Mouse (Mus musculus): ENCODE results near the gene Lrrn2.

The Lrrn2 gene

DNA sequence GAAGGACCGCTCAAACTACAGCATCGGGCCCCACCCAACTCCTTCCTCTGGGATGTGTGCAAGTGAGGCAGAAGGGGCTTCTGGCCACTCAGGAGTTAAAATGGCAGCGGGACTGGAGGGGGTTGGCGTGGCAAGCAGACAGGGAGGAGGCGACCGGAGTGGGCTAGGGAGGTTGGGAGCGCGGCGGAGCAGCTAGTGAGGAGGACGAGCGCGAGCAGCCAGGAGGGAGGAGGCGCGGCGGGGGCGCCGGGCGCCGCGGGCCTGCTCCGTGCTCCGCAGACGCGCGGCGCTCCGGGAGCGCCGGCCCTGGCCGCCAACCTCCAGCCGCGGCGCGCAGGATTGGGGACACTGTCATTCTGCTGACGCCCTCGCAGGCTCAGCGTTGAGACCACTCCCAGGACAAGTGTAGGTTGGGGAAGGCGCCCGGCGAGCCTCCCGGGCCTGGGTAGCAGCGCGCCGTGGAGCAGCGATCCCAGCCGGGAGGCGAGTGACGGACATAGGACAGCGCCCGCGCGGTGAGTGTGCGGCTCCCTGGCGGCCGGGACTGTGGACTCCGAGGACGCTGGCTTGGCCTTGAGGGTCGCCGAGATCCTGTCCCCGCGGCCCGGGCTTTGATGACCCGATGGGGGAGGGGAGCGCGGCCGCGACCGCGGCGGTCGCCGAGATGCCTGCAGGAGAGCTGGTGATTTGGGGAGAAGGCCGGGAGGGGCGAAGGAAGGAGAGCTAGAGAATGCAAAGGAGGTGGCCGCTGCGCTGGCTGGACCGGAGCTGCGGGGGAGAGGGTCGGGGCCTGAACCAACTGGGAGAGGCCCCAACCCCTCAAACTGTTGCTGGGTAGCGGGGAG lies at the start of gene Lrrn2:
Lrrn2 (plus strand) TSS at position 113 of the 845 bp plus-strand sequence.
- DNase-seq, result no peak

DNA sequence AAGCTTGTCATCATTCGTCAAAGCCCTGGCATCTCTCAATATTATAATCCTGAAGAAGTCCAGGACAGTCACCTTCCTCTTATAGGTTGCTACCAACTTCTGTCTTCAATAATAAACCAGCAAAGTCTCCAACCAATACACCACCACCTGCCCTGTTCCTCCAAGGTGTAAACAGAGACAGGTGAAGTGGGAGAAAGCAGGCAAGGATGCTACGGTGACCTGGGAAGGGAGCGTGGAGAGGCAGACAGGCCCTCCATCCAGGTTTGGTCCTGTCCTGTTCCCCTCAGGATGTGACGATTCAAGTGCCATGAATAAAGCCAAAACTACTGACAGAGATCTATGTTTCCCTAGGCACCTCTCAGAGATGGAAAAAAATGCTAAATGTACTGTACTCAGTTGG lies 48.1 kb upstream of the Lrrn2 start:
- no peak for DNase-seq

DNA sequence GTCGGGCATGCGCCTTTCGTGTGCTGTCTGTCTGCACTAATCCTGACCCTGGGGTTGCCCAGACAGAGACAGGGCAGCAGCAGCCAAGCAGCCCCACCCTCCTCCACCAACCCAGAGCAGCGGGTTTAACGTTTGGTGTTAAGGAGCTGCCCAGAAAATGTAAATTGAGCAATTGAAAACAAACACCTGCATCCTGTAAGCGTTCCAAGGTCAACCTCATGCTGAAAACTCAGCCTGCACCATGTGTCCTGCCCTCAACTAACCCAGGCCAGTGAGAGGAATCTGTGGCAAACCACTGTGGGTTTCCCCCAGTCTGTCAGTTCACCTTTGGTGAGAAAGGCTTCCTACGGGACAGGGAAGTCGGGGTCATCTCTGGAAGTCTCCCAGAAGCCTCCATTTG lies 46.0 kb upstream of the Lrrn2 start:
- DNase-seq, result no peak

DNA sequence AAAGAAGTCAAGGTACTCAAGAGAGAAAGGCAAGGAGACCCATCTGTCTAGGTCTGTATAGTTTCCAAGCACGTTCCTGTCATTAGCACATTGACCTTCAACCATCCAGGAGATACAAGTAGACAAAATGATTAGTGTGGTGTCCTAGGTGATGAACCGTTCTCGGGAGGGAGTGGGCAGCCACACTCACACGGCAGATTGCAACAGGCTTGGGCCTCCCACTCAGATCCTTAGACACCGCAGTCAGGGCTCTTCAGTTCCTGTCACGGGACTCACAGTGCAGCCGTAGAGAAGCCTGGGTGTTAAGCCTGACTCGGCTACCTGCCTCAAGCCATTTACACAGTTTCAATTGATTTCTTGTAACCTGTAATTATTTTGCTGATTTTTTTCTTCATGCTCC lies 43.2 kb upstream of the Lrrn2 start:
- no peak for DNase-seq

DNA sequence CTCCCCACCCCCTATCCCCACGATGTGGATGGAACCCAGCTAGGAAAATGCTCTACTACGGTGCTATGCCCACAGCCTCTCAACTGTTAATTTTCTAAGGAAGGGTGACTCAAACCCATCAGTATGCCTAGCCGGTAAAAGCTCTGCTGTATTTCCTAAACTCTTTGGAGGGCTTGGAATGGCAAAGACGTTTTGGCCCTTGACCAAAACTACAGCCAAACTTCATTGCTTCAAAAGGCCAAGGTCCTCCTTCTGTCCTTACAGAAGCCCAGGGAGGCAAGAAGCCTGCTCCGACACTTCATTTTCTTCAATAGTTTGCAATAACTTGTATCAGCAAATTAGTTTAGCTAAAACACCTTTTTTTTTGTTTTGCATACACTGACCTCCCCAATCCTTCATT lies 42.4 kb upstream of the Lrrn2 start:
- no peak for DNase-seq

DNA sequence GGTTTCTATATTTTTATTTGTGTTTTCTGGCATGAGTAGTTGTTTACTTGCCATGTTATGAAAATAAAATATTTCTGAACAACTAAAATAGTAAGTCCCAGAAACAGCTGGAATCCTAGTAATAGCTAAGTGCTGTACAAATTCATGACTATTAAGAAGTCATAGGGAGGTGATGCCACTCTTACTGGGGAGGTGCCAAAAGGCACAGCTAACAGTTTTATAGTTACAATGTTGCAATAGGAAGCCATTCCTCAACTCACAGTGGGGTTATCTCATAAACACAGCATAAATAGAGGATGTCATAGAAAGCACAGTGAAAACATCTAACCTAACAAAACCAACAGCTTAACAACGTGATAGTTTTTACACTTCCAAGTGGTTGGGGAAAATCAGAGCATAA lies 41.7 kb upstream of the Lrrn2 start:
- no peak for DNase-seq

DNA sequence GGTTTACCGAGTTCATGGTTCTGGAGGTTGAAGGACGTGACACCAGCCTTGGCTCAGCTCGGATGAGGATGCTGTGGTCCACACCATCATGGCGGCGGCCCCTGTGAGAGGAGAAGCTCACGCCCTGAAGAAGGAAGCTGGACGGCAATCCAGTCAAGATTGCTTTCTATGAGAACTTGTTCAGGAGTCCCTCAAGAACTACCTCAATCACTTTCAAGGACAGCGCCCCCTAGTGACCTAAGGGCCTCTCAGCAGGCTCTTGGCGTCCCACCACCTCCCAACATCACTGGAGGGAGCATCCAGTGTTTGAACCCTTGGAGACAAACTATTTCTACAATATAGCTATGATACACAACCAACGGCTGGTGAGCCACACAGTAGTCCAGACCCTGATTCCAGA lies 36.5 kb upstream of the Lrrn2 start:
- no peak for DNase-seq

DNA sequence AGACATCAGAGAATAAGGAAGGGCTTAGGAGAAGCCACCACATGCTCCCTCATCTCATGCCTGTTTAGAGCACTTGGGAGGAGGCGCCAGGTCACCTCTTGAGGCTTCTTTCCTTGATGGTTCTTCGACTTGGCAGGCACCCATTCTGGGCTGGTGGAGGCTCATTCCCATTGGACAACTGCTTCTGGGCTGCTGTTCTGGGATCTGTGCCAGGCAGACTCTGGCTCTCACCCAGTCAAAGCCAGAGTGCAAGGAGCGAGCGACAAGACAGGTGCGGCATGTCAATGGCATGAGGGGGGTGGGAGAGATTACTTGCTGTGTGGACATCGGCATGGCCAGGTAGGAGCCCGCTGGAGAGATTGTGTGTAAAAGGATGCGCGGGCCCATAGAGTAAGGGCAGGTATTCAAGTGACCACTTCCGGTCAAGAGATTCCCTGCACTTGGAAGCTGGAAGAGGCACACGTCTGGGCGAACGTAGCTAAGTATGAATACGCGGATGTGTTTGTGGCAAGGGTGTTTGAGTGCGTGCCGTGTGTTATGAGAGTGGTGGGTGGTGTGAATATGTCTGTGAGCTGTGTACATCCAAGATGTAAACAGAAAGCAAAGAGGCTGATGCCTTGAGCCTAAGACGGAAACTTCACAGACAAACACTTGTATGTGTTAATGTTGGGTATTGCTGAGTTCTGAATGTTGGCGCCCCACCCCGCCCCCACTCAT lies 35.8 kb upstream of the Lrrn2 start:
- DNase-seq, result peak; percentile 17 to 38

DNA sequence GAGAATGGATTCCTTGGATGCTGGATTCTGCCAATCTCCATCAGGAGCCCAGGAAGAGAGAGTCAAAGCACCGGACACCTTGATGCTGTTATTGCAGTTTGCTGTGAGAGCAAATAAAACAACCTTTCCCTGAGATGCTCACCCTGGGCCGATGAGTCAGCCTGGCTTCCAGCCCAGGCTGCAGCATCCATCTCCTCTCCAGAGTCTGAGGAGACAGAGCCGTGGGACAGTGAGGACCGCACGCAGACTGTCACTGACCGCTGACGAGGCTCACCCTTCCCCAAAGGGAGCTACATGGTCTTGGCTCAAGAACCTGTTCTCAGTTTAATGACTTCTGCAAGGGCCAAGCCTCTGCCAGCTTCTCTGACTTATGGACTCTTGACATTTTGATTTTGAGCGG lies 34.3 kb upstream of the Lrrn2 start:
- no peak for DNase-seq

DNA sequence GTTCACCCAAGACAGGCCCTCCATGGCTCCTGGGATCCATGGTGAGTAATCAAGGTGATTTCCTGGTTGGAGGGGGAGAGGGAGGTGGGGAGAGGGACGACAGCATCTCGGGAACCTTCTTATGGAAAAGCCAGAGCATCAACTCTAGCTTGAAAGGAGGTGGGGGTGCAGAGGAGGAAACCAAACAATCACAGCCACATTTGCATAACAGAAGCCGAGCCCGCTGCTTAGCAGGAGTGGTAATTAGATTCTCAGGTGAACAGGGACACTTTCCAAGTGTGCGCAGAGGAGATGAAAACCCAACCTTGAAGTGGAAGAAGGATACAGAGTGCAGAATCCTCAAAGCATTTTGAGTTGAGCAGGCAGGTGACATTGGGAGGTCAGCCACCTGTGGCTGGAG lies 29.3 kb upstream of the Lrrn2 start:
- no peak for DNase-seq

DNA sequence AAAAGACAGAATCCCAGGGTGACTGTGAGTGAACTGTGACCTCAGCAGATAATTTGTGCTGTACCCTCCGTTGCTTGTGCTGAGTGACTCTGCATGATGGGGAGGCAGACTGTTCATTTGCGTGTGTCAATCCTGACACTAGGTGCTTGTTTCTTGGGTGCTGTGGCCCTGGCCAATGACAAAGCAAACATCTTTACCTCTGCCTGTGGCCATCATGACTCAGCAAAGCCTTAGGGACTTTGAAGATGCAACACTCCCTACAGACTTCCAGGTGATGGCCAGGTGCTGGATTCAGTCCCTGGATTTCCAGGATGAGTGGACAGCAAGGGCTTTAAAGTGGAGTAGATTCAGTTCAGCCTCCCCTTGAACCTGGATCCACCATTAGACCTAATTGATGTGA lies 28.8 kb upstream of the Lrrn2 start:
- DNase-seq, result no peak

DNA sequence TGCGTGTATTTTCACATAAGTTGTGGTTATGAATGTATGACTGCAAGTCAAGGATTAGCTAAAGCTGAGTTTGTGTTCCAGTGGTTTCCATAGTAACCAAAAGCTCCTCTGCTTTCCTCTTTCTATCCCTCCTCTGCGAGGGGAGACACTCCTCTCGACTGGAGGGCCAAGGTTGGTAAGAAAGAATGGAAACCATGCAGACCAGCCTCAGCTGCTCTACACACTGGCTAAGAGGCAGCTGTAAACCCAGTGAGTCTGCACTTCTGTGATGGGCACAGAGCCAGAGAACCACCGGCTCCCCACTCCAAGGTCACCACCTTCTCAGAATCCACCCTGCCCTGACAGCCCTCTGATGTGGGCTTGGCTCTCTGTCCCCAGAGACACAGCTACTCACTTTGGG lies 28.3 kb upstream of the Lrrn2 start:
- DNase-seq, result peak in 1 of 2 experiments; percentile 9

DNA sequence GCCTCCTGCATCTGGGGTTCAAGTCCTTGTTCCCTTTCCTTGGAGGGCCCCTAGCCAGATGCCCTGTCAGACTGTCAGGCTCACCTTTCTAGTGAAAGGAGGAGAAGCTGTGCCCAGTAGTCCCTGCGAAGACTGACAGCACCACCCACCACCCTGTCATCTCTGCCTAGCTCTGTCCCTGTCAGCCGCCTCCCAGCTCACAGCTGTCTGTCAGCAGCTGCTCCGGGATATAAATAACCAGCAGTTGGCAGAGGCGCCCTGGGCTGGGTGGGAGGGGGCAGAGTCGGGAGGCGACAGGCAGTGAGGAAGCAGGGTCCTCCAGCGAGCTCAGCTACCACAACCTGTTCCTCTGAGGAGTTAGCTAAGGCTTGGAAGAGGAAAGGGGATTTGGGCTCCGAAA lies 26.8 kb upstream of the Lrrn2 start:
- DNase-seq, result no peak

DNA sequence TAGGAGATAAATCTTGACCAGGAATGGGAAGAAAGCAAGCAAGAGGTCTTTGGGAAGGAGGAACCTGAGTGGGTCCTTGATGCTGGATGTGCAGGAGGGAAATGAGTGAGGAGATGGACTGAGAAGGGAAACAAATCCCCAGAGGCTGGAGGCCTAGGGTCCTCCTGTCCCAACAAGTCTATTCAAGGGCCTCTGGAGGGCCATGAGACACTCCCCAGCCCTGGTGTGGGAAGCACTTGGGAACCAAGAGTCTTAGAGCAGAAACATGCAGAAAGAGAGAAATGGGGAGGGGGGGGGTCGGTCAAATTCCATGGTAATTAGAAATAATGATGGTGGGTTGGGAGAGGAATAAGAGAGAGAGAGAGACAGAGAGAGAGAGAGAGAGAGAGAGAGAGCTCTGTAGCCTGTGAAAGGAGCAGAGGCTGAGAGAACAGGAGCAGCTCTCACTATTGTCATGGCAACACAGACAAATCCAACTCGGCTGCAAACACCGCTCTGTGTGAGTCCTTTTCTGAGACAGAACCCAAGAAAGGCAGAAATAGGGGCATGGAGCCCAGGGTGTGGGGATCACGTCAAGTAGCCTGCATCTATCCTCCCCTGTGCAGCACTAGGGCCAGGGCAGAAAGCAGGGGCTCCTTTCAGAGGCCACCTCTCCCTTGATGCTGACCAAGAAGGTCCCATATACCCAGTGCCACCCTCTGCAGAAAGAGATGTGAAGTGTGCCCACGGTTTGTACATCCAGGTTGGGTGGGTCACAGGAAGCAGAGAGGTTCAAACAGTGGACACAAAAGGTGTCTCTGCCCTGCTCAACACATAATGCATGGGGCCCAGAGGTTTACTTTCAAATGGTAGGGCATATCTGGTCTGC lies 21.3 kb upstream of the Lrrn2 start:
- no peak for DNase-seq

DNA sequence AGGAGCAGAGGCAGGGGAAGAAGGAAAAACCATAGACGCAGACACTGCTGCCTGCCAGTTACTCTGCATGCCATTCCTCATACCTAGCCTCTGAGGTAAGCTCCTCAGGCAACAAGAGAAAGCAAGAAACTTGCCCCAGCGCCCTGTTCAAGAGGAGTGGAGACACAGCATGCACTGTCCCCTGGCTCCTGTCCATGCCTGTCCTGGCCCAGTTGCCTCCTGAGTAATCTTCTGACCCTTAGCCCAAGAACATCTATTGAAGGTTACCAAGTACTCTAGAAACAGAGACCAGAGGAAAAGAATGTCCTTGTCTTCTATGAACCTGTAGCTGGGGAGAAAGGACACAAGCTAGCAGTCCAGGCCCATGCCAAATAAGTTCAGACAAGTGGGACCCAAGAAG lies 15.9 kb upstream of the Lrrn2 start:
- no peak for DNase-seq

DNA sequence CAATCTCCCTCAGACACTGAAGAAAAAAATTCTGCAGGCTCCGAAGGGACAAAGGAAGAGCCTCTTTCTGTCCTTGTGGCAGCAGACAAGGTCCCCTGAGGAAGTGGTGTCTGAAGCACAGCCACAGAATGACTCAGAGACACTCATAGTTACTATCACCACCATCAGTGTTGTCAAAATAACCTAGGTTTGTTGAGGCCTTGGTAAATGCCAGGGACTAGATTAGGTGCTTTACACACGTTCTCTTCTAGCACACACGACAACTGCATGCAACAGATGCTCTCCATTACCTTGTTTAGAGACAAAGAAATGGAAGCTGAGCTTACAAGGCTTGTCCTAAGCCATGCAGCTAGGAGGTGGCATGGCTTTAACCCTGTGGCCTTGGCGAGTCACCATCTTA lies 14.5 kb upstream of the Lrrn2 start:
- no peak for DNase-seq

DNA sequence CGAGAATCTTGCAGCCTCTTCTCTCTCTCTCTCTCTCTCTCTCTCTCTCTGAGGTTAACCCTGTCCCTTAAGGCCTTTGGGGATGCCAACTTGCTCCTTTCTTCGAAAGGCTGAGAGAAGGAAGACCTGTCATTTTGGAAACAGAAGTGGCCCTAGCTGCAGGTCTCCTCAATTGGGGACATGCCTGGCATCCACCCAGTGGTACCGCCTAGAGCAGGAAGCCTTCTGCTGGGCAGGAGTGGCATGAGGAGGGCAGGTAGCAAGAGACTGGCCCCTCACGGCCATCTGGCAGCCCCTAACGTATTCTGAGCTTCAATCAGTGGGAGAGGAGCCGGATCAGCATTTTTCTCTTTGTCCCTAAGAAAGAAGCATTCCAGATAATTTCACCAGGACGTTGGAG lies 9.7 kb upstream of the Lrrn2 start:
- no peak for DNase-seq

DNA sequence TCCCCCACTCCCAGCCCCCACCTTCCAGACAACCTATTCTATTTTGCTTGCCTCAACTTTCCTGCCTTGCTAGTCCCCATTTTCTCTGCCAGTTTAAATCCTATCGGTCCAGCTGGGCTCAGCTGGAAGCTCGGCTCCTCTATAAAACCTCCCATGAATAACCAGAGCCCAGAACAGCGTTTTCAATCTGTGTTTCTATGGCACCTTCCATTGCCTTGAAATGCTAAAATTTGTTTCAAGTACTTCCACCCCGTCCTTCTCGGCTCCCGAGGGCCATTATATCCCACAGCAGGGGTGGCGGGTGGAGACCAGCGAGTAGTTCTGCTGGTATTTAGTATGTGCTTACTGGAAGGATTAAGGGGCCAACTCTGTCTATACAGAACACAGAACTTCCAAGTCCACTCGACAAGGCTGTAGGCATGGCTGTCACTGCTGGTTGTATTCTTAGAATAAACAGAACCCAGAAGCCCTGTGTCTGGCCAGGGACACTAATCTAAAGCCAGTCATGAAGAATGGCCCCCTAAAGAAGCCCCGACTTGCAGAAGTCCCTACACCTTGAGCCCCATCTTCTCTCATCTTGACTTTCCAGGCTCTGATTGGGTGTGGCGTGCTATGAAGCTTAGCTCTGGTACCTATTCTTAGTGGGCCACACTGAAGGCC lies 992 bp upstream of the Lrrn2 start:
- DNase-seq, result no peak

DNA sequence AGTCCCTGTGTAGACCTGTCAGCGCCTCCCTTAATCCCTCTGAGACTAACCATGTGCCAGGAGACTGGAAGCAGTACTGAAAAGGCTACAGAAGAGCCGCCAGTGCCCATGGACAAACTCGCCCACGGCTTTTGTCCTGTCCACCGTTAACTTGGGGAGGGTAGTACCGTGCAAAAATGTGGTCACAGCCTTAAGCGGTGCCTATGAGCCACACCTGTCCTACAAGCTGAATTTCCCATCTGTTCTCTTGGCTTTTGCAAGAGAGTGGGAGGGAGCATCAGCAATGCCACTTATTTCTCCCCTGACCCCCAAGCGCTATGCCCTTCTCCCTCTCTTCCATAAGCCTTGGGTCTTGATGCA lies 292 bp upstream of the Lrrn2 start:
- no peak for DNase-seq

DNA sequence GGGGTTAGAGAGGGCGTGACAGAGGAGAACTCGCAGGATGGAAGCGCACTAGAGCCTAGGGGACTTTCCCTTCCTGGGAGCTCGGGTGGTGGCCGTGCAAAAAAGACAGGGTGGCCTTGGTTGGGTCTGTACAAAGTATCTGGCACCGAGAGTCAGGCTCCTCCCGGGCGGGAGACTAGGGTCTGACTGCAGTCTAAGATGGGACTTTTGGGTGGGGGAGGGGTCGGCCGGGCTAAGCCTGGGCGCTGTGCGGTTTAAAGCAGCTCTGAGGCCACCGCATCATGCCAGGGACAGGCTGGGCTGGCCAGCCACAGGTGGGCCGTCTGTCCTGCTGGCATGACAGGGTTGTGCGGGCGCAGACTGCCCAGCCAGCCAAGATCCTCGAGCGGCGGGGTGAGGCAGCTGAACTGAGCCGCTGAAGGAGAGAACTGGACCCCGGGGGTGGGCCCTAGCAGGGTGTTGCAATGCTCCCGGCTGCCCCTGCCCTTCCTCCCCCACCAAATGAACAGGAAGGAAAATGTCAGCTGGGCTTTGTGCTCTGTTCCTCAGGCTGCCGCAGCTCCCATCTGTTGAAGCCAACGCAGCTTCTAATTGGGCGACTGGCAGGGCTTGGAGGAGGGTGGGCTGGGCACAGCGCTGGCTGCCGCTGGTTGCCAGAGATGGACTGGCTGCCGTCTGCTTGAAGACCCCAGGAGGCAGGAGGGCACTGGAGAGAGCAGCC lies 1.1 kb downstream of the Lrrn2 start:
- peak in 1 of 2 experiments; percentile 5 for DNase-seq

DNA sequence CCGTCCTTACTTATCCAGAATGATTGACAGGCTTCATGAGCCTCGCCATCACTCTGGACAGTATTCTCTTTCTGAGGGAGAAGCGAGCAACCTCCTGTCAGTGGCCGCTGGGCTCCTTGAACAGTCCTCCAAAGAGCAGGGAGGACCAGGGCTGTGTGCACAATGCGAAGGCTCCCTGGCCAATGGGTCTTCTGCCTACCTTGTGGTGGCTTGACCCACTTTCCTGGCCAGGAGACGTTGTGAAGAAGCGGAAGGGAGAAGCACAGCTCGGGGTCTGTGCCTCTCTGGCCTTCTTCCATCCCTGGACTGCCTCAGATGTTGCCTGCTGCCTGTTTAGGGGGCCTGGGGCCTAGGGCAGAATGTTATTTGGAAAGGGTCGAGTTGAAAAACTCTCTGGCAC lies 1.8 kb downstream of the Lrrn2 start:
- DNase-seq, result no peak

DNA sequence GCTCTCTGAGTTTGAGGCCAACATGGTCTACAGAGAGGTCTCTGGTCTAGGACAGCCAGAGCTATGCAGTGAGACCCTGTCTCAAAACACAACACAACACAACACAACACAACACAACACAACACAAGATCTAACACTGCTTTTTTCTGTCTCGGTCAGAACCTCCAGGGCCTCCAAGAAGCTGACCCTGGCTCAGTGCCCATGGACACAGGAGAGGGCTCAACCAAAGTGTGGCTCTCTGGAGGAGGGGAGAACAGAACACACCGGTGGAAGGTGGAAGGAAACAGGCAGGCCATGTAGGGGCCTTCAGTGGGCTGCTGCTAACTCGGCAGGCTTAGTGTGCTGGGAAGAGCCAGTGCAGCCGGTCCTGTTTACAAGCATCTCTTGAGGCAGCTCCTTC lies 5.6 kb downstream of the Lrrn2 start:
- DNase-seq, result no peak
